Mouse (Mus musculus): Measurements from ENCODE around the gene Mypn. TPM values are rescaled to one million over a fixed set of nuclear protein-coding genes. Genes with fewer than 3 reads are reported as not detected.

Mypn gene
- polyA plus RNA-seq, 1 experiment: not detected

DNA sequence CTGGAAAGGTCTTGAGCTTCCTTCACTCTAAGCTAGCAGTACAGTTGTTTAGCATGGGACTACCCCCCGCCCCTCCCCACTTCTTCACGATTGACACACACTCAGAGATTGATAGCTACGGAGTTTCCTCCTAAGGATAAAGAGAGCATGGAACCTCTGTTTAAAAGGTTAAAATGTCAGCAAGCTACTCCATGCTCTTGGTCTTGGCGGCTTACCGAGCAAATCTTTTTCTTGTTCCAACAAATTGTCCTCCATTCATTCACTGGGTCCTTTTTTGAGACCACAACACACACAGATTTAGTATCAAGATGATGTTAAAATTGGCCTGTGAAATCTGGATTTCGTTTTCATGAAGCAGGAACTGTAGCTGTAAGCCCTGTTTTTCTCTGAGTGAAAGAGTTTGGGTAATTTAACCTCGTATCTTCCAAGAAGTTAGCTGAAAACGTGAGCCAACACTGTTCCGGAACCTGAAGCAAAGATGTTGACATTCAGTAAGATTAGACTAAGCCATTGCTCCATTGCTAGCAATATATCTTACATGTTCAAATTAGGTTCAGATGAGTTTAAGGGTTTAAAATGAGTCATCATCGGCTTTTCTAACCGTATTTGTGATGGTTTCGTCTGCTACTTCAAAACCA, 39.2 kb upstream of the Mypn start:
- Histone ChIP-seq H3K4me3 (ENCODE audit: extremely low read depth, insufficient read depth, insufficient read length) (peak overlapping the region; percentile 49), H3K27ac (ENCODE audit: insufficient read depth, low read length) (peak overlapping the region; percentile 67; the same call in 1 of the 2 replicates), H3K4me1 (ENCODE audit: control insufficient read depth, insufficient read depth, insufficient read length) (peaks cover 23% of the 10 kb centered on the region), H3K36me3 (ENCODE audit: control insufficient read depth, insufficient read depth, low read length) (0 out of 2 replicates have a peak, but pooled peaks cover 2% of the 10 kb centered on the region), H3K27me3 (ENCODE audit: control insufficient read depth, insufficient read depth, low read length) (no peaks in the 10 kb centered on the region)
- TF ChIP-seq CTCF (IDR thresholded peaks at IDR 0.05; ENCODE audit: extremely low read depth, insufficient read depth, insufficient read length, insufficient replicate concordance): no peak
- no peak for TF ChIP-seq POLR2A (IDR thresholded peaks at IDR 0.05; ENCODE audit: low read depth, low read length)
- 10% methylated on average over 12 of the region's 12 CpGs for WGBS
- no peak for DNase-seq (ENCODE audit: low read depth in 1 of 2, low spot score in 2 of 2)

DNA sequence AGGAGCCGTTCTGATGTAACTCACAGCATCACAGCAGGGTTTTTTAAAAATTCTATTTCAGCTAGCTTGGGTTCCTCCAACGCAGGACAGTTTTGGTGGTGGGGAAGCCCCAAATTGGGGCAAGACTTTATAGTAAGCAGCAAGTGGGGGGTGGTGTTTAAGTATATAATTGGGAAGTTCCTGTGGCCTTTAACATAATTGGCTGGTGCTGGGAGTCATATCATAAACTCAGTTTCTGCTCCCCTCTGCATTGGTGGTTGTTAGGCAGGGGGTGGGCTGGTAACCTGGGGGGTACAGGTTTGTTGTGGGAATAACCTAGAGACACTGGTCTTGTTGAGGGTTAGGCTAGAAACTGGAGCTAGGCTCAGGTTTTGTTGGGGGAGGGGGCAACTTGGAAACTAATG, 37.1 kb upstream of the Mypn start:
- WGBS: 32% methylated on average over 2 of the region's 2 CpGs
- H3K36me3 ChIP-seq (ENCODE audit: control insufficient read depth, insufficient read depth, low read length): 0 out of 2 replicates have a peak, but pooled peaks cover 1% of the 10 kb centered on the region
- H3K27ac ChIP-seq (ENCODE audit: insufficient read depth, low read length): peak overlapping the region; percentile 60
- no peaks in the 10 kb centered on the region for H3K27me3 ChIP-seq (ENCODE audit: control insufficient read depth, insufficient read depth, low read length)
- TF ChIP-seq POLR2A (IDR thresholded peaks at IDR 0.05; ENCODE audit: low read depth, low read length) (no peak), CTCF (IDR thresholded peaks at IDR 0.05; ENCODE audit: extremely low read depth, insufficient read depth, insufficient read length, insufficient replicate concordance) (no peak)
- DNase-seq (ENCODE audit: low read depth in 1 of 2, low spot score in 2 of 2): peak in 1 of 2 experiments; percentile 34
- H3K4me1 ChIP-seq (ENCODE audit: control insufficient read depth, insufficient read depth, insufficient read length): peaks cover 20% of the 10 kb centered on the region
- H3K4me3 ChIP-seq (ENCODE audit: extremely low read depth, insufficient read depth, insufficient read length): no peak overlapping the region

DNA sequence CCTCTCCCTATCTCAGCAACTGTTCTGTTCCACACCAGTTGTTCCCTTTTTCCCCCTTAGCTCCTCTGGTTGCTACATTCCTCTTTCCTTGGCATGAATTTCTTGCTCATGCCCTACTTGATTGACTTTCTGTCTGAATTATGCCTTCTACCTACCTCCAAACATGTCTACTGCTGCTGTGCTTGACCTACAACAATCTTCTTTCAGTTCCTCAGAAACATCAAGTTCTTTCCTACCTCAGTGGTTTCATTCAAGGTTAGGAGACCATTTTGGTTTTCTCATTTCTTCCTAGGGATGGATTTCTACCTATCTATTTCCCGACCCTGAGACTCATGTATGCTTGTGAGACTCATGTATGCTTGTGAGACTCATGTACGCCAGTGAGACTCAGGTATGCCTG, 36.1 kb upstream of the Mypn start:
- H3K27me3 ChIP-seq (ENCODE audit: control insufficient read depth, insufficient read depth, low read length): no peaks in the 10 kb centered on the region
- peaks cover 20% of the 10 kb centered on the region for H3K4me1 ChIP-seq (ENCODE audit: control insufficient read depth, insufficient read depth, insufficient read length)
- DNase-seq (ENCODE audit: low read depth in 1 of 2, low spot score in 2 of 2): no peak
- 80% methylated on average over 2 of the region's 2 CpGs for WGBS
- H3K27ac ChIP-seq (ENCODE audit: insufficient read depth, low read length): peak overlapping the region; percentile 70; the same call in 1 of the 2 replicates
- H3K36me3 ChIP-seq (ENCODE audit: control insufficient read depth, insufficient read depth, low read length): no peaks in the 10 kb centered on the region
- TF ChIP-seq CTCF (IDR thresholded peaks at IDR 0.05; ENCODE audit: extremely low read depth, insufficient read depth, insufficient read length, insufficient replicate concordance) (no peak), POLR2A (IDR thresholded peaks at IDR 0.05; ENCODE audit: low read depth, low read length) (no peak)
- no peak overlapping the region for H3K4me3 ChIP-seq (ENCODE audit: extremely low read depth, insufficient read depth, insufficient read length)

DNA sequence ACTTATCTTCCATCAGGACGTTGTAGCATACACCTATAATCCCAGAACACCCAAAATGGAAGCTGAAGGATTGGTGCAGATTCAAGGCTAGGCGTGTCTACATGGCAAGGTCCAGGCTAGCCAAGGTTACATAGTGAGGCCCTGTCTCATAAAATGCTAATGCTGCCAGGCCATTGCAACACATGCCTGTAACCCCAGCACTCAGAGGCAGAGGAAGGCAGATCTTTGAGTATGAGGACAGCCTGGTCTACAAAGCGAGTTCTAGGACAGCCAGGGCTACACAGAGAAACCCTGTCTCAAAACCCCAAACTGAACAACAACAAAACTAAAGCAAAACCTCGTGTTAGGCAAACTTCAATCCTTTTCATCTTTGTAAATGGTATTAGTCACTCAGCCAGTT, 34.3 kb upstream of the Mypn start:
- no peaks in the 10 kb centered on the region for H3K36me3 ChIP-seq (ENCODE audit: control insufficient read depth, insufficient read depth, low read length)
- TF ChIP-seq POLR2A (IDR thresholded peaks at IDR 0.05; ENCODE audit: low read depth, low read length) (no peak), CTCF (IDR thresholded peaks at IDR 0.05; ENCODE audit: extremely low read depth, insufficient read depth, insufficient read length, insufficient replicate concordance) (no peak)
- H3K27me3 ChIP-seq (ENCODE audit: control insufficient read depth, insufficient read depth, low read length): no peaks in the 10 kb centered on the region
- H3K27ac ChIP-seq (ENCODE audit: insufficient read depth, low read length): no peak overlapping the region
- H3K4me3 ChIP-seq (ENCODE audit: extremely low read depth, insufficient read depth, insufficient read length): no peak overlapping the region
- DNase-seq (ENCODE audit: low read depth in 1 of 2, low spot score in 2 of 2): no peak
- H3K4me1 ChIP-seq (ENCODE audit: control insufficient read depth, insufficient read depth, insufficient read length): peaks cover 20% of the 10 kb centered on the region
- WGBS: 75% methylated on average over 4 of the region's 4 CpGs

DNA sequence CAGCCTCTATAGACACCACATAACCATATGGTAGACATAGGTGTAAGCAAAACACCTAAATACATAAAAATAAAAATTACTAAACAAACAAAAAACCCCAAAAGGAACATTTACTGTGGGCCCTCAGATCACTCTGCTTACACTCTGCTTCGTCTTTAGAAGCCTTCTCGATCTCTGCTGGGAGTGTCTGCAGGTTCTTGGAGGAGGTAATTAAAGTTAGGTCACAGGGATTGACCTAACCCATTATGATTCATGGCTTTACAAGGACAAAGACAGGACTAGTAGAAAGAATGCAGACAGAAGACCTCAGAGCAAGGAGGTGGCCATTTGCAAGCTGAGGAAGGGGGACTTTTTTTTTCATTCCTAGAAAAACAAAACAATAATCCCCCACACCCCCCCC, 33.5 kb upstream of the Mypn start:
- 99% methylated on average over 2 of the region's 2 CpGs for WGBS
- no peak overlapping the region for H3K4me3 ChIP-seq (ENCODE audit: extremely low read depth, insufficient read depth, insufficient read length)
- H3K36me3 ChIP-seq (ENCODE audit: control insufficient read depth, insufficient read depth, low read length): no peaks in the 10 kb centered on the region
- no peaks in the 10 kb centered on the region for H3K27me3 ChIP-seq (ENCODE audit: control insufficient read depth, insufficient read depth, low read length)
- H3K4me1 ChIP-seq (ENCODE audit: control insufficient read depth, insufficient read depth, insufficient read length): peaks cover 16% of the 10 kb centered on the region; the same call in 1 of the 2 replicates
- DNase-seq (ENCODE audit: low read depth in 1 of 2, low spot score in 2 of 2): no peak
- no peak overlapping the region for H3K27ac ChIP-seq (ENCODE audit: insufficient read depth, low read length)
- no peak for TF ChIP-seq CTCF (IDR thresholded peaks at IDR 0.05; ENCODE audit: extremely low read depth, insufficient read depth, insufficient read length, insufficient replicate concordance)
- no peak for TF ChIP-seq POLR2A (IDR thresholded peaks at IDR 0.05; ENCODE audit: low read depth, low read length)

DNA sequence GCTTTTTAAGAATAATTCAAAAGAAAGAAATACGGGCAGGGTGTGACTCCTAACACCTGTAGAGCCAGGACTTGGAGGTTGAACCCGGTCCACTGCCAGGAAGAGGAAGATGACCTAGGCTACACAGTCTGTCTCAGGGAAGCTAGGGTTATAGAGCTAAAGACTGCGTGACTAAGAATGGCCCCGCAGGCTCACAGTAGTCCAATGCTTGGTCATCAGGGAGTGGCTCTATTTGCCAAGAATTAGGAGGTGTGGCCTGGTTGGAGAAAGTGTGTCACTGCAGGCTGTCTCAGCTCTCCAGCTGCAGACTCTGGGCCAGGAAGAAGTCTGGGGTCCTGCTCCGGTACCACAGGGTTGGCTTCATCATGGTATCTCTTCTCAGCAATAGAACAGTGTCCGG, 32.9 kb upstream of the Mypn start:
- Histone ChIP-seq H3K27ac (ENCODE audit: insufficient read depth, low read length) (no peak overlapping the region), H3K4me3 (ENCODE audit: extremely low read depth, insufficient read depth, insufficient read length) (no peak overlapping the region), H3K36me3 (ENCODE audit: control insufficient read depth, insufficient read depth, low read length) (no peaks in the 10 kb centered on the region), H3K4me1 (ENCODE audit: control insufficient read depth, insufficient read depth, insufficient read length) (peaks cover 16% of the 10 kb centered on the region; the same call in 1 of the 2 replicates), H3K27me3 (ENCODE audit: control insufficient read depth, insufficient read depth, low read length) (no peaks in the 10 kb centered on the region)
- no peak for DNase-seq (ENCODE audit: low read depth in 1 of 2, low spot score in 2 of 2)
- 91% methylated on average over 6 of the region's 6 CpGs for WGBS
- no peak for TF ChIP-seq POLR2A (IDR thresholded peaks at IDR 0.05; ENCODE audit: low read depth, low read length)
- no peak for TF ChIP-seq CTCF (IDR thresholded peaks at IDR 0.05; ENCODE audit: extremely low read depth, insufficient read depth, insufficient read length, insufficient replicate concordance)

DNA sequence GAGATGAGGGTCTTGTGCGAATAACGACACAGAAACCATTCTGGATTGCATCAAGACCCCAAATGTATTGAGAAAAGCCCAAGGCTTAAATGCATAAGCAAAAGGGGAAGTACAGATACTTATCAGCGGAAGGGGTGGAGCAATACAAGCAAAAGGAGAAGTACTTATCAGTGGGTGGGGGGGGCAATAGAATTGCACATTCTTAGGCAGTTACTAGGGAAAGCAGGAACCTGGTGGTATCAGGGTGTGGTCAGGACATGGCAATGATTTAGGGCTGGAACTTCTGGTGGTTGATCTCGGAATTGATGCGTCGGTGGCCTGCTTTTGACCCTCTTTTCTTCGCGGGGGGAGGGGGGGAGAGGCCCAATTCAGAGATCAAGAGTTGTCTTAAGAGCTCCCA, 32.1 kb upstream of the Mypn start:
- WGBS: 82% methylated on average over 8 of the region's 8 CpGs
- TF ChIP-seq POLR2A (IDR thresholded peaks at IDR 0.05; ENCODE audit: low read depth, low read length): no peak
- no peak for TF ChIP-seq CTCF (IDR thresholded peaks at IDR 0.05; ENCODE audit: extremely low read depth, insufficient read depth, insufficient read length, insufficient replicate concordance)
- DNase-seq (ENCODE audit: low read depth in 1 of 2, low spot score in 2 of 2): no peak
- H3K27ac ChIP-seq (ENCODE audit: insufficient read depth, low read length): no peak overlapping the region
- no peaks in the 10 kb centered on the region for H3K27me3 ChIP-seq (ENCODE audit: control insufficient read depth, insufficient read depth, low read length)
- peaks cover 17% of the 10 kb centered on the region; the same call in 1 of the 2 replicates for H3K4me1 ChIP-seq (ENCODE audit: control insufficient read depth, insufficient read depth, insufficient read length)
- no peak overlapping the region for H3K4me3 ChIP-seq (ENCODE audit: extremely low read depth, insufficient read depth, insufficient read length)
- H3K36me3 ChIP-seq (ENCODE audit: control insufficient read depth, insufficient read depth, low read length): no peaks in the 10 kb centered on the region

Measured in spleen, adult 2 months (tissue).